Mouse (Mus musculus): Measurements from ENCODE around the gene Cdc6. TPM values are rescaled to one million over a fixed set of nuclear protein-coding genes. Genes with fewer than 3 reads are reported as not detected.
A peak's percentile ranks its signal among the peaks of the same experiment; 100 is the strongest.
"Not testable (repeated sequence)": the region's sequence is repeated elsewhere in the genome, so short reads cannot be mapped to it uniquely, and the experiment has no call there.

Cdc6 gene
- polyA plus RNA-seq, 1 experiment from 2014 or later: 47.0 TPM

DNA sequence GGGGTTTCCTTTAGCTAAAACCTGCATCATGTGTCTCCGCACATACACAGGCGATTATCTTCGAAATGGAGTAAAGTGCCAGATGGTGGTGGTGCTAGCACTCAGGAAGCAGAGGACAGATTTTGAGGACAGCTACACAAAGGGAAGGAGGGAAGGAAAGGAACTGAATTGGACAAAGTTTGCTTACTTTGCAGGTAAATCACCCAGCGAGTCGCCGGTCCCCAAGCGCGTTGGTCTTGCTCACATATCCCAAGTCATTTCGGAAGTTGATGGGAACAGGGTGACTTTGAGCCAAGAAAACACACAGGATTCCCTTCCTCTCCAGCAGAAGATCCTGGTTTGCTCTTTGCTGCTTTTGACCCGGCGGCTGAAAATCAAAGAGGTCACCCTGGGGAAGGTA is 11.4 kb downstream of the Cdc6 start:
- Histone ChIP-seq H3K4me2 (no peak overlapping the region), H3K27me3 (ENCODE audit: insufficient read depth, low read length) (no peaks in the 10 kb centered on the region), H3K27ac (ENCODE audit: low read depth) (no peak overlapping the region), H3K36me3 (ENCODE audit: insufficient read depth) (peaks cover 77% of the 10 kb centered on the region), H3K9ac (no peak overlapping the region), H3K4me1 (ENCODE audit: insufficient read depth) (peaks cover 11% of the 10 kb centered on the region), H3K9me3 (ENCODE audit: low read depth, low read length) (no peaks in the 10 kb centered on the region), H3K4me3 (ENCODE audit: low read depth, low read length) (no peak overlapping the region)
- no peak for DNase-seq
- WGBS: 94% methylated on average over 11 of the region's 11 CpGs
- no peak for ATAC-seq (ENCODE audit: insufficient read depth)
- TF ChIP-seq CTCF (IDR thresholded peaks at IDR 0.05; ENCODE audit: low read depth): no peak

DNA sequence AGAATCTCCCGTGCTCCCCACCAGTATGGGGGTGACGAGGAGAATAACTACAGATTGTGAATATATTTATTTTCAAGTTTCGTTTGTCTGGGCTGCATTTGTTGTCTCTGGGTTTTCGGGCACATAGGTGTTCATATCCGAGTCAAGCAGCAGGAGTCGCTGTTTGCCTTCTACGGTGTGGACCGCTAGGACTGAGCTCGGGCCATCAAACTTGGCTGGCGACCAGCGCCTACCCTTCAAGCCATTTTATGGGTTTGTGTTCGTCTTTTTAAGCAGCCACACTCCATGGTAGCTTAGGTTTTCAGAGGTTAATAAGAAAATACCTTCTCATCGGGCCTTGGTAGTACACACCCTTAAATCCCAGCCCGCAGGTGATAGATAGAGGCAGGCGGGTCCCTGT is 14.2 kb downstream of the Cdc6 start:
- H3K4me2 ChIP-seq; ATAC-seq (ENCODE audit: insufficient read depth); H3K27me3 ChIP-seq (ENCODE audit: insufficient read depth, low read length); H3K9me3 ChIP-seq (ENCODE audit: low read depth, low read length); H3K4me3 ChIP-seq (ENCODE audit: low read depth, low read length); H3K9ac ChIP-seq: not testable (repeated sequence)
- peaks cover 38% of the 10 kb centered on the region for H3K4me1 ChIP-seq (ENCODE audit: insufficient read depth)
- peak; percentile 93 for DNase-seq
- H3K36me3 ChIP-seq (ENCODE audit: insufficient read depth): peaks cover 53% of the 10 kb centered on the region
- 40% methylated on average over 15 of the region's 15 CpGs for WGBS
- peak; percentile 75 for TF ChIP-seq CTCF (IDR thresholded peaks at IDR 0.05; ENCODE audit: low read depth)
- H3K27ac ChIP-seq (ENCODE audit: low read depth): peak overlapping the region; percentile 95; the same call in 1 of the 2 replicates

DNA sequence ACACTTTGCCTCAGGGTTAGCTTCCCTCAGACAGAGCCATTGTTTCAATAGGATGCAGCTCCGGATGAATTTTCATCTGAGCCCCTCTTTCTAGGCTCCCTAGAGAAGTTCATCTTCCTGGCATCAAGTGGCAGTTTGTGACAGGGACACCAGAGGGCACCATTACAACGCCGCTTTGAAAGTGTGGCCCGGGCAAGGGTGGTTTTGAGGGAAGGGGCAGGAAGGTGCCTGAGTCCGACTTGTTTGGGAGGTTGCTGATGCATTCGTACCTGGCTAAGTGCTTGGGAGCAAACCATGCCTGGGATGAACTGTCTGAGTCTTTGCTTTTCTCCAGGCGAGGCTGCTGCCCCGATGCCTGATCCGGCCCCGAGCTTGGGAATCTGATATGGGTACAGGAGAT is 14.7 kb downstream of the Cdc6 start:
- H3K27me3 ChIP-seq (ENCODE audit: insufficient read depth, low read length); ATAC-seq (ENCODE audit: insufficient read depth); H3K9ac ChIP-seq; H3K9me3 ChIP-seq (ENCODE audit: low read depth, low read length); H3K4me3 ChIP-seq (ENCODE audit: low read depth, low read length): not testable (repeated sequence)
- Histone ChIP-seq H3K36me3 (ENCODE audit: insufficient read depth) (peaks cover 48% of the 10 kb centered on the region), H3K27ac (ENCODE audit: low read depth) (peak overlapping the region; percentile 95; the same call in 1 of the 2 replicates), H3K4me1 (ENCODE audit: insufficient read depth) (peaks cover 41% of the 10 kb centered on the region), H3K4me2 (peak overlapping the region; percentile 20; the same call in 1 of the 2 replicates)
- 31% methylated on average over 10 of the region's 10 CpGs for WGBS
- DNase-seq: peak; percentile 90
- TF ChIP-seq CTCF (IDR thresholded peaks at IDR 0.05; ENCODE audit: low read depth): peak; percentile 86

DNA sequence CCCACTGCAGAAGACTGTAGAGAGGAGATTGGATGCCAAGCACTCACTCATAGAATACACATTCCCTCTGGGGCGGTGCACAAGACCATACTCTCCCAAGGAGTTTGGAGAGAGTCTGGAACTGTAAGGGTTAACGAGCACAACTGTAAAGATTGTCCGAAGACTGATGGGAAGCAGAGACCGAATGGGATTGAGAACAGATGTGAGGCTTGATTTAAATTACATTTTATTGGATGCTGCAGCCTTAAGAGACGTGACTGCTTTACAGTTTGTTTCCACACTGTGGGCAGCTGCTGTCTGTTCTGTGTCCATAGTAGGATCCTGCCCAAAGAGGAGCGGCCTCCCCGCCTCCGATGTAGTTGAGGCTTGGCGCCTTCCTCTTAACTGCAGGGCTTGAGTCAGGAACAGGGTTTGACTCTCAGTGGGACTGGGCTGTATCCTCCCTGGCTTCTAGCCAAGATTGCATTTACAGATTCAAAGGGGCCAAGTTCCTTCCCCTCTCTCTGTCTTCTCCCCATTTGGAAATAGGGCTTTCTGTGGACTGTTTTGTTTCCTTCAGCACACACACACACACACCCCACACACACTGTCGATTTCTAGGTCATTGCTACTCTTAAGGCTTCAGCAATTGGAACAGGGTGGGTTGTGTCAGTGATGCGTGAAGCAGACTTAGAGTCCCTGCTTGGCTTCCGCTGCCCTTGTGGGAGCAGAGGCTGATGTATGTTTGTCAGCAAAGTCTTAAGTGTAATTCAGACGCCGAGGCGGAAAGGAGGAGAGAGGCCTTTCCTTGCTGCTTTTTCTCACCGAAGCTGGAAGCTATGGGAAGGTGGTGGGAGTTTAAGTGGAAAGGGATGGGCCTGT is 15.5 kb downstream of the Cdc6 start:
- H3K4me3 ChIP-seq (ENCODE audit: low read depth, low read length); H3K27me3 ChIP-seq (ENCODE audit: insufficient read depth, low read length); H3K9ac ChIP-seq; H3K9me3 ChIP-seq (ENCODE audit: low read depth, low read length): not testable (repeated sequence)
- Histone ChIP-seq H3K4me2 (peak overlapping the region; percentile 20; the same call in 1 of the 2 replicates), H3K4me1 (ENCODE audit: insufficient read depth) (peaks cover 46% of the 10 kb centered on the region), H3K27ac (ENCODE audit: low read depth) (peak overlapping the region; percentile 95), H3K36me3 (ENCODE audit: insufficient read depth) (peaks cover 40% of the 10 kb centered on the region)
- peak; percentile 75 for ATAC-seq (ENCODE audit: insufficient read depth)
- peak; percentile 91 for DNase-seq
- 34% methylated on average over 16 of the region's 16 CpGs for WGBS

DNA sequence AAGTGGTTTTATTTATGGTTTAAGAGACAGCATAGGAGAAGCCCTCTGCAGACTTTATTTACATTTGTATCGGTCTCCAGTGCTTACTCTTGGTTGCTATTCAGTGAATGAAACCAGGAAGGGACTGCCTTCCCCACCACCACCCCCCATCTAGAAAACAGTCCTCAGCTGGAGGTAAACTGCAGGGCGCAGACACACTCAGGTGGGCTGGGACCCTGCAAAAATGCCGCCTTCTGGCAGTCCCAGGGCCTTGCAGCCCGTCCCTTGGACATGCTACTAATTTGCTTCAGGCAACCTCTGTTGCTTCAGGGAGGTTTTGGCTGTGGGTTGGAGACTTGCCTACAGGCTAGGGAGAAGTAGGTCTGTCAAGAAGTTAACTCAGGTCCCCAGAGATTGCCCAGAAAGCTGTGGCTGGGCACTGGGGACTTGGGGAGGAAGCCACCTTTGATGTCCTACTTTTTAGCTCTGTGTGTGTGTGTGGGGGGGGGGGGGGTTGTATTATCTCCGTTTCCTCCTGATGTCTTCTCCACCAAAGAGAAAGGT is 17.1 kb downstream of the Cdc6 start:
- DNase-seq: no peak
- peaks cover 62% of the 10 kb centered on the region for H3K4me1 ChIP-seq (ENCODE audit: insufficient read depth)
- H3K36me3 ChIP-seq (ENCODE audit: insufficient read depth): peaks cover 24% of the 10 kb centered on the region
- H3K9me3 ChIP-seq (ENCODE audit: low read depth, low read length): no peaks in the 10 kb centered on the region
- TF ChIP-seq CTCF (IDR thresholded peaks at IDR 0.05; ENCODE audit: low read depth): 0 out of 2 replicates have a peak, but pooled peaks have one; percentile 12
- peak overlapping the region; percentile 95 for H3K27ac ChIP-seq (ENCODE audit: low read depth)
- H3K9ac ChIP-seq: peak overlapping the region; percentile 20
- 42% methylated on average over 5 of the region's 5 CpGs for WGBS
- H3K4me2 ChIP-seq: peak overlapping the region; percentile 54; the same call in 1 of the 2 replicates
- no peak overlapping the region for H3K4me3 ChIP-seq (ENCODE audit: low read depth, low read length)
- no peaks in the 10 kb centered on the region for H3K27me3 ChIP-seq (ENCODE audit: insufficient read depth, low read length)
- no peak for ATAC-seq (ENCODE audit: insufficient read depth)

DNA sequence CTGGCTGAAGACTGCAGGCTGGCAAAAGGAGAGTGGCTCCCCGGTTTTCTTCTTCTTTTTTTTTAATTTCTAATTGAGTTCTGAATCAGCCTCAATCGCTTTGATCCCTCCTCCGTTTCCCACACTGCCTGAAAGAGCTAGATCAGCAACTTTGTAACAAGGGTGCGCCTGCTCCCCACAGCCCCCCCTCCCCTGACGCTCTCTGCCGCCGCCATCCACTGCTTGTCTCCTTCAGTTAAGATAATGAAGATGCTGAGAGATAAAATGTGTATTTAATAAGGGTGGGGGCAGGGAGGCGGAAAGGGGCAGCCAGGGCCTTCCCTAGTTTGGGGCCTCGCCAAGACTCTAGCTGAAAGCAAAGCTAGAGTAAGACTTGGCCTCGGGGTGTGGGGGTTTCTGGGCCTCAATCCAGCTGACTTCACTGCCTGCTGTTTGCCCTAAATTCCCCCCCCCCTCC is 17.7 kb downstream of the Cdc6 start:
- H3K4me3 ChIP-seq (ENCODE audit: low read depth, low read length): peak overlapping the region; percentile 10; the same call in 1 of the 2 replicates
- no peak for TF ChIP-seq CTCF (IDR thresholded peaks at IDR 0.05; ENCODE audit: low read depth)
- H3K27me3 ChIP-seq (ENCODE audit: insufficient read depth, low read length): no peaks in the 10 kb centered on the region
- DNase-seq (peak; percentile 95), ATAC-seq (ENCODE audit: insufficient read depth) (peak; percentile 39)
- WGBS: 7% methylated on average over 10 of the region's 10 CpGs
- peak overlapping the region; percentile 27 for H3K9ac ChIP-seq
- H3K36me3 ChIP-seq (ENCODE audit: insufficient read depth): peaks cover 18% of the 10 kb centered on the region
- H3K9me3 ChIP-seq (ENCODE audit: low read depth, low read length): no peaks in the 10 kb centered on the region
- H3K4me2 ChIP-seq: peak overlapping the region; percentile 54
- H3K4me1 ChIP-seq (ENCODE audit: insufficient read depth): peaks cover 67% of the 10 kb centered on the region
- H3K27ac ChIP-seq (ENCODE audit: low read depth): peak overlapping the region; percentile 95

DNA sequence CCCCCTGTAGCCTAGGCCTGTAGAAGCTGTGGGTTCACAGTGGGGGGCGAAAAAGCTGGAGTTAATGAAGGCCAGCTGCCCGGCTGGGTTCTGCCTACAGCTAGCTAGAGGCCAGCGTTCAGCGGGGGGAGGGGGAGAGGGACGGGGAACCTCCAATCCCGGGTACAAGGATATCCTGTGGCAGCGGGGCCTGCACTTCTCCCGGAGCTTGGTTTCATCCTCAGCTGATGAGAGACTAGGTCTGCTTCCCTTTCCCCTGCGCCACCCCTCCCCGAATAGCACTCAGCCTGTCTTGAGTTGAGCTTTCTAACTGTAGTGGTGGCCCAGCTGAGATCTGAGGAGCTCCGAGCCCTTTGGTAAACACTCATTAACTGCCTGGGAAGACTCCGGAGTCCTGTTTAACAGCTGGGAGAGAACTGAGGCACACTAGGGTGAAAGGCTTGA is 18.3 kb downstream of the Cdc6 start:
- TF ChIP-seq CTCF (IDR thresholded peaks at IDR 0.05; ENCODE audit: low read depth): no peak
- Histone ChIP-seq H3K4me1 (ENCODE audit: insufficient read depth) (peaks cover 73% of the 10 kb centered on the region), H3K4me3 (ENCODE audit: low read depth, low read length) (peak overlapping the region; percentile 10; the same call in 1 of the 2 replicates), H3K4me2 (peak overlapping the region; percentile 54), H3K27me3 (ENCODE audit: insufficient read depth, low read length) (no peaks in the 10 kb centered on the region), H3K9me3 (ENCODE audit: low read depth, low read length) (no peaks in the 10 kb centered on the region), H3K9ac (peak overlapping the region; percentile 27), H3K27ac (ENCODE audit: low read depth) (peak overlapping the region; percentile 95), H3K36me3 (ENCODE audit: insufficient read depth) (peaks cover 12% of the 10 kb centered on the region)
- DNase-seq (peak; percentile 84), ATAC-seq (ENCODE audit: insufficient read depth) (peak; percentile 40)
- 4% methylated on average over 12 of the region's 12 CpGs for WGBS

Data from lung, embryonic 14.5 days (tissue).